Mouse (Mus musculus) lung, embryonic 14.5 days (tissue): Measurements from ENCODE around the gene Rgl1. TPM values are rescaled to one million over a fixed set of nuclear protein-coding genes. Genes with fewer than 3 reads are reported as not detected.
A peak's percentile ranks its signal among the peaks of the same experiment; 100 is the strongest.

Source experiments
- ATAC-seq: fragments of 200-750 bp; cut with Nextera tagmentation; 2 replicates; pipeline ENCODE4 v1.8.0; 2017; ENCODE audit warnings: mild to moderate bottlenecking, moderate TSS enrichment, moderate library complexity; ENCODE audit not compliant: insufficient read depth
- DNase-seq: peaks from one replicate; pipeline ENCODE4 v3.0.0-alpha.2; 2015
- H3K27ac ChIP-seq: fragments of 300-500 bp; sonication (generic); 2 replicates; pipeline ENCODE4 v1.5.1; 2014; ENCODE audit warnings: low read depth, mild to moderate bottlenecking, moderate library complexity
- H3K27me3 ChIP-seq: fragments of 300-500 bp; sonication (generic); 2 replicates; pipeline ENCODE4 v1.6.1; 2014; ENCODE audit warnings: low read length, control low read depth; ENCODE audit not compliant: insufficient read depth
- H3K36me3 ChIP-seq: fragments of 300-500 bp; sonication (generic); 2 replicates; pipeline ENCODE4 v1.6.1; 2014; ENCODE audit warnings: control low read depth; ENCODE audit not compliant: insufficient read depth
- H3K4me1 ChIP-seq: fragments of 300-500 bp; sonication (generic); 2 replicates; pipeline ENCODE4 v1.6.1; 2014; ENCODE audit warnings: antibody characterized with exemption, control low read depth; ENCODE audit not compliant: insufficient read depth
- H3K4me2 ChIP-seq: fragments of 300-500 bp; sonication (generic); 2 replicates; pipeline ENCODE4 v1.6.1; 2014; ENCODE audit warnings: mild to moderate bottlenecking
- H3K4me3 ChIP-seq: fragments of 300-500 bp; sonication (generic); 2 replicates; pipeline ENCODE4 v1.5.1; 2014; ENCODE audit warnings: low read depth, low read length
- H3K9ac ChIP-seq: fragments of 300-500 bp; sonication (generic); 2 replicates; pipeline ENCODE4 v1.6.1; 2014
- H3K9me3 ChIP-seq: fragments of 300-500 bp; sonication (generic); 2 replicates; pipeline ENCODE4 v1.6.1; 2016; ENCODE audit warnings: low read depth, low read length, control low read depth
- CTCF ChIP-seq: IDR thresholded peaks from 2 replicates; pipeline ENCODE4 v1.5.1; 2016; ENCODE audit warnings: antibody characterized with exemption, low read depth
- WGBS: fragments of 180-500 bp; shearing (Covaris S2); extraction: QIAGEN DNeasy Blood & Tissue Kit; methylation state at CpG from one replicate; pipeline ENCODE4 v1.1.7; 2014; 5-methylcytosine and 5-hydroxymethylcytosine counted together
- polyA plus RNA-seq: library from polyadenylated mRNA; unstranded; fragments of >200 nt; fragmentation: Nextera tagmentation; extraction: Ambion mirVana; gene quantifications from 2 replicates; pipeline ENCODE4 v1.2.1, GENCODE M21; 2014

The Rgl1 gene
- polyA plus RNA-seq, 1 experiment from 2014 or later = 46.7 TPM

DNA sequence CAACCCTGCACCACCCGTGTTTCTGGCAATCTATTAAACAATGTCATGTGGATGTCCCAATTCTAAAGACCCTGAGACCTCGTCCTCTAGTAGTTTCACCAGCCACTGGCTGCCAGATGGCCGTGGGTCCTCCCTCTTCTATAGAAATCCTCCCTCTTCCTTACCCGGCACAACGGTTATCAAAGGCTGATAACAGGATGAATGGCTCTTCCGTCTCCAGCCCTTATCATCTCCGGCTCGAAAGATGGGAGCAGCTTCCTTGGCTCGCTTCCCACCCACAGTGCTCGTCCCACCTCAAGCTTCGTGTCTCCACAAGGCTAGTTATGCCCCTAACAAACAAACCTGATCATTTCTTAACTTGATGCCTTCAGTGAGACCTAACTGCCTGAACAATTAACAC lies 242.9 kb downstream of the Rgl1 start:
- 36% methylated on average over 11 of the region's 11 CpGs for WGBS
- no peak overlapping the region for H3K27ac ChIP-seq
- no peaks in the 10 kb centered on the region for H3K9me3 ChIP-seq
- H3K36me3 ChIP-seq = peaks cover 67% of the 10 kb centered on the region
- TF ChIP-seq CTCF = no peak
- no peak overlapping the region for H3K9ac ChIP-seq
- H3K4me2 ChIP-seq = no peak overlapping the region
- no peaks in the 10 kb centered on the region for H3K4me1 ChIP-seq
- H3K27me3 ChIP-seq = no peaks in the 10 kb centered on the region
- no peak for DNase-seq
- H3K4me3 ChIP-seq = no peak overlapping the region
- no peak for ATAC-seq

DNA sequence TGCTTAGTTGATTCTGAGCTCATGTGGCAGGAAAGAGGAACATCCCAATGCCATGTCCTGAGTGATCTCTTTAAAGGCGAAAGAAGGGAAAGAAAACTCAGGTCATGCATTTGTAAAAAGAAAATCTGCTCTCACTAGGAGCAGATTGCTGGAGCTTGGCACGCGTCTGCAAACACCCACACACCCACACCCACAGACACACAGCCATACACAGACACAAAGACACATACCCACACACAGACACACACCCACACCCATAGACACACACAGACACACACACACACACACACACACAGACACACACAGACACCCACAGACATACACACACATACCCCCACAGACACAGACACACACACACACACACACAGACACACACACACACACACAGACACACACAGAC lies 243.9 kb downstream of the Rgl1 start:
- H3K9ac ChIP-seq = no peak overlapping the region
- no peaks in the 10 kb centered on the region for H3K4me1 ChIP-seq
- WGBS = 91% methylated on average over 3 of the region's 3 CpGs
- H3K27ac ChIP-seq = no peak overlapping the region
- H3K4me2 ChIP-seq = no peak overlapping the region
- H3K27me3 ChIP-seq = no peaks in the 10 kb centered on the region
- H3K4me3 ChIP-seq = no peak overlapping the region
- H3K9me3 ChIP-seq = no peaks in the 10 kb centered on the region
- H3K36me3 ChIP-seq = peaks cover 65% of the 10 kb centered on the region
- ATAC-seq (no peak), DNase-seq (no peak)
- TF ChIP-seq CTCF = no peak

DNA sequence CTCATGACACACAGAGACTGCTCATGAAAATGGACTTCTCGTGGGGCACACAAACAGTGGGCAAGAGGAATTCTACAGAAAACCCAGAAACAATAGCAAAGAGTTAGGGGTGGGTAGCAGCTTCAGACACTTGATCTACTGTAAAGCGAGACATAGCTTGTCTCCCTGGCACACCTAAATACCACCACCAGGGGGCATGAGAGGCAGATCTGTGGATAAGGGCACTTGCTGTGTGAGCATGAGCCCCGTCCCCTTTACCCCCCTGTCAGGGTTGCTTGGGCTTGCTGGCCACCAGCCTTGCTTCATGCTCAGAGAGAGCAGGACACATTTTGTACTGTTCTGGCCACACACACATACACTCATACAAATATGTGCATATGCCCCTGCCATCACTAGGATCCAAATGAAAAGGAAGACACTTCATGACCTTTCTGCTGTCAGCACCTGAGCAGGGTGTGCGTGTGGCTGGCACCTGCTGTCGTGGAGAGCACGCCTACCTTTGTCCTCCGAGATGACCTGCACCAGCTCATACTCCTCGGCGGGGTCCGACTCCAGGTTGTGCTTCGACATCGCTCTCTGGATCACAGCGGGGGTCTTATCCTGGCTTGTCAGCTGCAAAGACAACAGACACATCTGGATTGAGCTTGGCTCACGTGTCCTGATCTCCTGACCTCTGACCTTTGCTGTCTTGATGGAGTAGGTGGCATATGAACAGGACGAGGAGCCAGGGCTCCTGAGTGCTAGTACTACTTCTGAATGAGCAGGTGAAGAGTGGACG lies 245.2 kb downstream of the Rgl1 start:
- H3K27me3 ChIP-seq = no peaks in the 10 kb centered on the region
- H3K36me3 ChIP-seq = peaks cover 63% of the 10 kb centered on the region
- H3K4me2 ChIP-seq = no peak overlapping the region
- no peaks in the 10 kb centered on the region for H3K4me1 ChIP-seq
- H3K9me3 ChIP-seq = no peaks in the 10 kb centered on the region
- ATAC-seq (no peak), DNase-seq (peak; percentile 82)
- WGBS = 69% methylated on average over 16 of the region's 16 CpGs
- peak; percentile 83 for TF ChIP-seq CTCF
- no peak overlapping the region for H3K9ac ChIP-seq
- no peak overlapping the region for H3K27ac ChIP-seq
- no peak overlapping the region for H3K4me3 ChIP-seq

DNA sequence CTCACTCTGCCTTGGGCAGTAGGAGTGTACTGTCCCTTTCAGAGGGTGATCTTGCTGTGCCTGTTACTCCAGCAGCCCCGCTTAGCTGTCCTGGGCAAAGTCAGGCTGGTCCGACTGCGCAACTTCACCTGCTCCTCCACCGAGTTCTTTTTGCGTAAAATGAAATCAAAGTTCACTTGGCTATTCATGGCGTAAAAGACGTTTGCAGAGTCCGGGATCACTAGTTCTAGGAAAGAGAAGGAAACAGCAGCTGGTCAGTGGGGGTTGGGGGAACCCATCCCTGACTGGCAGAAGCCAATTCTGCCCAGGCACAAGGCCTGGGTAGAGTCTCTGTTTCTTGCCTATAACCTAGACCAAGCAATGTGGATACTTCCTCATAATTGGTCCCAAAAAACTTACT lies 247.2 kb downstream of the Rgl1 start:
- ATAC-seq (no peak), DNase-seq (no peak)
- Histone ChIP-seq H3K4me3 (no peak overlapping the region), H3K9me3 (no peaks in the 10 kb centered on the region), H3K4me2 (no peak overlapping the region), H3K4me1 (no peaks in the 10 kb centered on the region), H3K27ac (no peak overlapping the region), H3K9ac (no peak overlapping the region), H3K36me3 (peaks cover 49% of the 10 kb centered on the region), H3K27me3 (no peaks in the 10 kb centered on the region)
- 91% methylated on average over 8 of the region's 8 CpGs for WGBS
- TF ChIP-seq CTCF = no peak

DNA sequence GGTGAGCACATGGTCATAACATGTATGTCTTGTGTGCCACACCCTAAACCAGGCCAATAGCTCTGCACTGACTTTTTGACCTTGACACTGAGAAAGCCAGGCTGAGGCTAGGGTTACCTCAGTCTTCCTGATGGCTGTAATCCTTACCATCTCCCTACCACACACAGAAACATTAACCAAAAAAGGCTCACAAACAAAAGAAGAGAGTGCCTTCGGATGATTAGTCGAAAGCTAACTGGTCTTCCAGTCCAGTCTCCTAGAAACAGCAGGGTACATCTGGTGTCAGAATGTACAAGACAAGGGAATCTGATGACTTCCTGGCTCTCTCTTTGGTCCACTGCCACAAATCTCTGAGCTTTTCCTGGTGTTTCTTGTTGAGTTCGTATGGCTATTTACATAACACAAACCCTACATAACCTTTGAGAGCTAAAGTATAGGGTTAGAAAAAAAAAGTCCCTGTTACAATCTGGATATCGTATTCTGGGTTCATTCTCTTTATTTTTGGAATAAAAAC lies 249.0 kb downstream of the Rgl1 start:
- Histone ChIP-seq H3K27ac (no peak overlapping the region), H3K9me3 (no peaks in the 10 kb centered on the region), H3K9ac (no peak overlapping the region), H3K4me2 (no peak overlapping the region), H3K4me1 (no peaks in the 10 kb centered on the region), H3K27me3 (no peaks in the 10 kb centered on the region), H3K36me3 (peaks cover 43% of the 10 kb centered on the region), H3K4me3 (no peak overlapping the region)
- ATAC-seq = no peak
- no peak for TF ChIP-seq CTCF
- WGBS = 48% methylated on average over 4 of the region's 4 CpGs
- DNase-seq = peak; percentile 60

DNA sequence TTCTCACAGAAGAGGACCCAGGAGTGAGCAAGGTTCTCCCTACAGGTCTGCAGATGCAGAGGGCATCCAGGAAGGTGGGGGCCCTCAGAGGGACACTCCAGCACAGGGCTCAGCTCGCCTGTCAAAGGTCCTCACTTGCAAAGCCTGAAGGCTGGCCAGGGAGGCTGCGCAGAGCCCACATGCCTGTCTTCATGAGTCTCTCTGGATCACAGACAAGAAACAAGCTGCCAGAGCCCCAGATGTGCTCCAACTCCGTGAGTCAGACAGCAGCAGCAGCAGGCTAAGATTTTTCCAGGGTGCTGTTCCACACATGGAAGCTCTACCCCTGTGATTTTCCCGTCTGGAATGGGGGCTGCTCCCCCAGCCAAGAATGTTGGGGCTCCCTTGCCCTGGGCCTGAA lies 251.9 kb downstream of the Rgl1 start:
- Histone ChIP-seq H3K9me3 (no peaks in the 10 kb centered on the region), H3K4me3 (no peak overlapping the region), H3K4me2 (no peak overlapping the region), H3K36me3 (peaks cover 18% of the 10 kb centered on the region), H3K4me1 (no peaks in the 10 kb centered on the region), H3K27ac (no peak overlapping the region), H3K27me3 (no peaks in the 10 kb centered on the region), H3K9ac (no peak overlapping the region)
- 55% methylated on average over 4 of the region's 4 CpGs for WGBS
- TF ChIP-seq CTCF = no peak
- no peak for DNase-seq
- no peak for ATAC-seq

DNA sequence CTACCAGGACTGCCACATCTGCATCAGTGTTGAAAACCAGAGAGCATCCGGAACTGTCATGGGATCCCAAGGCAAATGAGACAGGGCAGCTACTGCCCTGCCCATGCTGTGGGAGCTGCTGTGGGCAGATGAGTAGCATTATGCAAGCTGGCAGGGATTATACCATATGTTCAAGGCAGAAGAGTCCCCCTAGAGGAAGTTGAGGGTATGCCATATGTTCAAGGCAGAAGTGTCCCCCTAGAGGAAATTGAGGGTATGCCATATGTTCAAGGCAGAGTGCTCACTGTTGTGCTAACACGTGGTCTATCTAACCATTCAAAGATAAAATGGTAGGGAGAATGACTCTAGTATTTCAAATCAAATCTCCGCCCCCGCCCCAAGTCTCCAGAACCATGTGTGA lies 254.9 kb downstream of the Rgl1 start:
- peak; percentile 94 for TF ChIP-seq CTCF
- no peaks in the 10 kb centered on the region for H3K36me3 ChIP-seq
- ATAC-seq (peak; percentile 30; the same call in 1 of the 2 replicates), DNase-seq (peak; percentile 72)
- no peaks in the 10 kb centered on the region for H3K4me1 ChIP-seq
- no peaks in the 10 kb centered on the region for H3K27me3 ChIP-seq
- H3K4me3 ChIP-seq = no peak overlapping the region
- no peak overlapping the region for H3K27ac ChIP-seq
- no peaks in the 10 kb centered on the region for H3K9me3 ChIP-seq
- no peak overlapping the region for H3K4me2 ChIP-seq
- 76% methylated on average over 4 of the region's 4 CpGs for WGBS
- no peak overlapping the region for H3K9ac ChIP-seq
